Mouse (Mus musculus) liver, adult 2 months (tissue): ENCODE measurements around the gene Defb43. TPM values are rescaled to one million over a fixed set of nuclear protein-coding genes. Genes with fewer than 3 reads are reported as not detected.

Experiments used
- DNase-seq: peaks from one replicate; pipeline ENCODE4 v3.0.0-alpha.2; 2011; ENCODE audit warnings: low read depth, low spot score; ENCODE audit errors: extremely low read depth
- H3K27ac ChIP-seq: fragments of 200-500 bp; replicated peaks from 2 replicates; pipeline ENCODE4 v1.5.1; 2012; ENCODE audit warnings: low read depth, mild to moderate bottlenecking, control low read depth, inconsistent platforms, low read length; ENCODE audit not compliant: insufficient read depth
- H3K27me3 ChIP-seq: fragments of 200-500 bp; 2 replicates; pipeline ENCODE4 v1.6.1; 2012; ENCODE audit warnings: mild to moderate bottlenecking, moderate library complexity, low read length, inconsistent platforms; ENCODE audit not compliant: control insufficient read depth, insufficient read depth
- H3K36me3 ChIP-seq: fragments of 200-500 bp; 2 replicates; pipeline ENCODE4 v1.6.1; 2012; ENCODE audit warnings: low read length, inconsistent platforms; ENCODE audit not compliant: control insufficient read depth, insufficient read depth
- H3K4me1 ChIP-seq: fragments of 200-500 bp; 2 replicates; pipeline ENCODE4 v1.6.1; 2011; ENCODE audit warnings: low read length; ENCODE audit not compliant: control insufficient read depth, insufficient read depth
- H3K4me3 ChIP-seq: fragments of 200-500 bp; 2 replicates; pipeline ENCODE4 v1.5.1; 2011; ENCODE audit warnings: low read depth, mild to moderate bottlenecking, control low read depth, low read length, moderate library complexity; ENCODE audit not compliant: insufficient read depth
- H3K79me2 ChIP-seq: fragments of 200-500 bp; 2 replicates; pipeline ENCODE4 v1.6.1; 2012; ENCODE audit warnings: inconsistent platforms, mild to moderate bottlenecking, low read length, moderate library complexity; ENCODE audit not compliant: control insufficient read depth, insufficient read depth
- H3K9ac ChIP-seq: fragments of 200-500 bp; 2 replicates; pipeline ENCODE4 v1.6.1; 2012; ENCODE audit warnings: low read depth, mild to moderate bottlenecking, control low read depth, inconsistent platforms, low read length
- CTCF ChIP-seq: fragments of 200-500 bp; IDR thresholded peaks from 2 replicates; pipeline ENCODE4 v1.5.1; 2011; ENCODE audit warnings: low read depth, low read length, control low read depth
- POLR2A ChIP-seq: fragments of 200-500 bp; IDR thresholded peaks from 2 replicates; pipeline ENCODE4 v1.6.1; 2011; ENCODE audit warnings: low read length, control low read depth; ENCODE audit not compliant: insufficient read depth; ENCODE audit errors: extremely low read depth
- WGBS: fragments of 180-500 bp; shearing (Covaris S2); methylation state at CpG from one replicate; pipeline ENCODE4 v1.1.7; 2018; 5-methylcytosine and 5-hydroxymethylcytosine counted together
- polyA plus RNA-seq: library from polyadenylated mRNA; depleted of rRNA; stranded (reverse); fragments of >200 nt; gene quantifications from 2 replicates; pipeline ENCODE4 v1.2.3, GENCODE M21; 2012
- total RNA-seq: library from RNA; depleted of rRNA; stranded (reverse); fragments of >200 nt; gene quantifications from 2 replicates; pipeline ENCODE4 v1.2.3, GENCODE M21; 2014

Gene Defb43
- total and polyA plus RNA-seq, 2 experiments, result not detected

GRCm38 (mm10) chr14:62984410-62984809 is 27.2 kb upstream of the Defb43 start, which contains the start of gene Defb48:
TSS of gene Defb48 (minus strand) at chr14:62984510.
- 69% methylated on average over 1 of the region's 1 CpGs for WGBS
- TF ChIP-seq CTCF, result no peak
- DNase-seq, result no peak
- Histone ChIP-seq H3K9ac (no peak within 1 kb of the TSS), H3K79me2 (no peaks in the 10 kb centered on the region), H3K27me3 (no peaks in the 10 kb centered on the region), H3K4me3 (no peak within 1 kb of the TSS), H3K27ac (no peak within 1 kb of the TSS), H3K4me1 (no peaks in the 10 kb centered on the region), H3K36me3 (no peaks in the 10 kb centered on the region)

- no peak for TF ChIP-seq CTCF
- no peak for TF ChIP-seq POLR2A
- WGBS, result 66% methylated on average over 3 of the region's 3 CpGs
- peak; percentile 9 for DNase-seq
These were observed 20.3 kb upstream of the Defb43 start for GRCm38 (mm10) chr14:62991271-62991670.

GRCm38 (mm10) chr14:62991849-62992510 is 19.6 kb upstream of the Defb43 start:
- Histone ChIP-seq H3K27me3 (peaks cover 3% of the 10 kb centered on the region; the same call in 1 of the 2 replicates), H3K9ac (no peak overlapping the region), H3K4me1 (no peaks in the 10 kb centered on the region), H3K79me2 (no peaks in the 10 kb centered on the region), H3K36me3 (no peaks in the 10 kb centered on the region), H3K4me3 (no peak overlapping the region), H3K27ac (no peak overlapping the region)
- TF ChIP-seq POLR2A (no peak), CTCF (no peak)
- WGBS, result 83% methylated on average over 7 of the region's 7 CpGs
- no peak for DNase-seq

More at GRCm38 (mm10) chr14:62991271-62991670, 20.3 kb upstream of the Defb43 start:
- H3K4me3 ChIP-seq, result no peak overlapping the region
- no peaks in the 10 kb centered on the region for H3K4me1 ChIP-seq
- H3K27ac ChIP-seq, result no peak overlapping the region
- H3K9ac ChIP-seq, result no peak overlapping the region
- H3K27me3 ChIP-seq, result peaks cover 3% of the 10 kb centered on the region; the same call in 1 of the 2 replicates
- H3K79me2 ChIP-seq, result no peaks in the 10 kb centered on the region
- H3K36me3 ChIP-seq, result no peaks in the 10 kb centered on the region

GRCm38 (mm10) chr14:62997777-62998176 is 13.8 kb upstream of the Defb43 start, which contains the start of gene Defb47:
TSS of gene Defb47 (plus strand) at chr14:62998077.
- Histone ChIP-seq H3K9ac (no peak within 1 kb of the TSS), H3K4me1 (no peaks in the 10 kb centered on the region), H3K27ac (no peak within 1 kb of the TSS), H3K27me3 (peaks cover 3% of the 10 kb centered on the region; the same call in 1 of the 2 replicates), H3K79me2 (no peaks in the 10 kb centered on the region), H3K36me3 (no peaks in the 10 kb centered on the region), H3K4me3 (no peak within 1 kb of the TSS)
- DNase-seq, result no peak
- 89% methylated on average over 8 of the region's 8 CpGs for WGBS
- no peak for TF ChIP-seq CTCF
- TF ChIP-seq POLR2A, result no peak

GRCm38 (mm10) chr14:62998977-62999376 is 12.6 kb upstream of the Defb43 start:
- 90% methylated on average over 4 of the region's 4 CpGs for WGBS
- TF ChIP-seq POLR2A, result no peak
- no peak for DNase-seq
- Histone ChIP-seq H3K9ac (no peak overlapping the region), H3K27me3 (no peaks in the 10 kb centered on the region), H3K27ac (no peak overlapping the region), H3K79me2 (no peaks in the 10 kb centered on the region), H3K4me1 (no peaks in the 10 kb centered on the region), H3K36me3 (no peaks in the 10 kb centered on the region), H3K4me3 (no peak overlapping the region)

- WGBS, result 41% methylated on average over 2 of the region's 2 CpGs
- no peak overlapping the region for H3K27ac ChIP-seq
- H3K4me1 ChIP-seq, result no peaks in the 10 kb centered on the region
- no peaks in the 10 kb centered on the region for H3K36me3 ChIP-seq
- no peak for DNase-seq
- no peaks in the 10 kb centered on the region for H3K27me3 ChIP-seq
- no peak overlapping the region for H3K4me3 ChIP-seq
- TF ChIP-seq POLR2A (no peak), CTCF (no peak)
- no peaks in the 10 kb centered on the region for H3K79me2 ChIP-seq
- no peak overlapping the region for H3K9ac ChIP-seq
These were observed 9.0 kb upstream of the Defb43 start for GRCm38 (mm10) chr14:63002588-63002987.
